Mouse (Mus musculus): Measurements from ENCODE around the gene Mpnd. TPM values are rescaled to one million over a fixed set of nuclear protein-coding genes. Genes with fewer than 3 reads are reported as not detected.

The Mpnd gene
- 168 TPM in 2 replicates for polyA plus RNA-seq (2015; fragmentation: Nextera tagmentation; extraction: Ambion mirVana)

GRCm38 (mm10) chr17:56005415-56006061, at the start of gene Mpnd, which contains the start of gene Stap2:
Gene Mpnd, plus strand, starts transcription at chr17:56005711.
Gene Stap2, minus strand, starts transcription at chr17:56005584.
- Histone ChIP-seq H3K4me3 (no peak within 1 kb of the TSS), H3K27ac (no peak within 1 kb of the TSS), H3K9me3 (replicated peaks) (no peaks in the 10 kb centered on the region), H3K9ac (no peak within 1 kb of the TSS), H3K36me3 (ENCODE audit: poor library complexity, severe bottlenecking) (no peaks in the 10 kb centered on the region), H3K27me3 (peaks cover 18% of the 10 kb centered on the region), H3K4me1 (peaks cover 13% of the 10 kb centered on the region), H3K4me2 (no peak within 1 kb of the TSS)
- WGBS = 48% methylated on average over 10 of the region's 13 CpGs
- ATAC-seq = no peak

- Histone ChIP-seq H3K36me3 (ENCODE audit: poor library complexity, severe bottlenecking) (no peaks in the 10 kb centered on the region; the same call in 1 of the 2 replicates), H3K27ac (no peak overlapping the region), H3K4me3 (peak overlapping the region; percentile 52), H3K4me2 (peak overlapping the region; percentile 79), H3K4me1 (peaks cover 35% of the 10 kb centered on the region), H3K9me3 (replicated peaks) (no peaks in the 10 kb centered on the region), H3K27me3 (peaks cover 25% of the 10 kb centered on the region), H3K9ac (peak overlapping the region; percentile 70)
- WGBS = 0% methylated on average over 26 of the region's 26 CpGs
- ATAC-seq = peak; percentile 22
Observed at GRCm38 (mm10) chr17:55956129-55956528, 49.4 kb upstream of the Mpnd start.

- peak overlapping the region; percentile 52 for H3K4me3 ChIP-seq
- ATAC-seq = no peak
- peaks cover 35% of the 10 kb centered on the region for H3K4me1 ChIP-seq
- H3K4me2 ChIP-seq = peak overlapping the region; percentile 79
- peaks cover 4% of the 10 kb centered on the region for H3K36me3 ChIP-seq (ENCODE audit: poor library complexity, severe bottlenecking)
- H3K9ac ChIP-seq = peak overlapping the region; percentile 70
- 30% methylated on average over 6 of the region's 6 CpGs for WGBS
- H3K27ac ChIP-seq = no peak overlapping the region
- H3K9me3 ChIP-seq (replicated peaks) = no peaks in the 10 kb centered on the region
- H3K27me3 ChIP-seq = peaks cover 23% of the 10 kb centered on the region
Observed at GRCm38 (mm10) chr17:55956591-55956990, 48.9 kb upstream of the Mpnd start.

GRCm38 (mm10) chr17:55957168-55957567, 48.3 kb upstream of the Mpnd start:
- Histone ChIP-seq H3K4me3 (peak overlapping the region; percentile 9; the same call in 1 of the 2 replicates), H3K36me3 (ENCODE audit: poor library complexity, severe bottlenecking) (peaks cover 9% of the 10 kb centered on the region), H3K4me2 (peak overlapping the region; percentile 79), H3K27ac (peak overlapping the region; percentile 54; the same call in 1 of the 2 replicates), H3K9me3 (replicated peaks) (no peaks in the 10 kb centered on the region), H3K4me1 (peaks cover 35% of the 10 kb centered on the region), H3K27me3 (peaks cover 20% of the 10 kb centered on the region), H3K9ac (peak overlapping the region; percentile 21; the same call in 1 of the 2 replicates)
- ATAC-seq = peak; percentile 30; the same call in 1 of the 2 replicates
- WGBS = 12% methylated on average over 9 of the region's 9 CpGs

- peaks cover 13% of the 10 kb centered on the region for H3K36me3 ChIP-seq (ENCODE audit: poor library complexity, severe bottlenecking)
- H3K27ac ChIP-seq = peak overlapping the region; percentile 95
- peak overlapping the region; percentile 64 for H3K4me2 ChIP-seq
- no peaks in the 10 kb centered on the region for H3K9me3 ChIP-seq (replicated peaks)
- peak overlapping the region; percentile 52 for H3K4me3 ChIP-seq
- H3K4me1 ChIP-seq = peaks cover 35% of the 10 kb centered on the region
- 76% methylated on average over 13 of the region's 13 CpGs for WGBS
- H3K27me3 ChIP-seq = peaks cover 14% of the 10 kb centered on the region
- peak overlapping the region; percentile 61 for H3K9ac ChIP-seq
- ATAC-seq = no peak
Observed at GRCm38 (mm10) chr17:55957726-55958583, 47.6 kb upstream of the Mpnd start.

GRCm38 (mm10) chr17:55958584-55958886, 47.0 kb upstream of the Mpnd start:
- ATAC-seq = no peak
- Histone ChIP-seq H3K27me3 (peaks cover 14% of the 10 kb centered on the region), H3K9me3 (replicated peaks) (no peaks in the 10 kb centered on the region), H3K4me1 (peaks cover 35% of the 10 kb centered on the region), H3K4me2 (peak overlapping the region; percentile 64), H3K27ac (peak overlapping the region; percentile 95), H3K9ac (peak overlapping the region; percentile 61), H3K4me3 (peak overlapping the region; percentile 52), H3K36me3 (ENCODE audit: poor library complexity, severe bottlenecking) (peaks cover 13% of the 10 kb centered on the region)
- WGBS = 35% methylated on average over 2 of the region's 2 CpGs

- Histone ChIP-seq H3K27me3 (peaks cover 10% of the 10 kb centered on the region), H3K4me1 (peaks cover 35% of the 10 kb centered on the region), H3K4me2 (peak within 1 kb of the TSS; percentile 64), H3K27ac (peak within 1 kb of the TSS; percentile 95), H3K9me3 (replicated peaks) (no peaks in the 10 kb centered on the region), H3K36me3 (ENCODE audit: poor library complexity, severe bottlenecking) (peaks cover 18% of the 10 kb centered on the region), H3K4me3 (peak within 1 kb of the TSS; percentile 52), H3K9ac (peak within 1 kb of the TSS; percentile 68)
- peak; percentile 93 for ATAC-seq
- WGBS = under 1% methylated on average over 46 of the region's 46 CpGs
Observed at GRCm38 (mm10) chr17:55958918-55959728, 46.4 kb upstream of the Mpnd start, which contains the start of gene Yju2. Gene Yju2, plus strand, starts transcription at chr17:55959099.

- peak overlapping the region; percentile 64 for H3K4me2 ChIP-seq
- H3K4me3 ChIP-seq = peak overlapping the region; percentile 52
- H3K9me3 ChIP-seq (replicated peaks) = no peaks in the 10 kb centered on the region
- no peak for ATAC-seq
- WGBS = 74% methylated on average over 10 of the region's 10 CpGs
- H3K36me3 ChIP-seq (ENCODE audit: poor library complexity, severe bottlenecking) = peaks cover 28% of the 10 kb centered on the region
- H3K27ac ChIP-seq = peak overlapping the region; percentile 95
- H3K9ac ChIP-seq = peak overlapping the region; percentile 56
- peaks cover 35% of the 10 kb centered on the region for H3K4me1 ChIP-seq
- no peaks in the 10 kb centered on the region for H3K27me3 ChIP-seq
Observed at GRCm38 (mm10) chr17:55959946-55960740, 45.4 kb upstream of the Mpnd start.

- no peak overlapping the region for H3K4me3 ChIP-seq
- peaks cover 32% of the 10 kb centered on the region for H3K36me3 ChIP-seq (ENCODE audit: poor library complexity, severe bottlenecking)
- no peak overlapping the region for H3K4me2 ChIP-seq
- H3K4me1 ChIP-seq = peaks cover 35% of the 10 kb centered on the region
- no peak for ATAC-seq
- H3K27ac ChIP-seq = no peak overlapping the region
- no peaks in the 10 kb centered on the region for H3K9me3 ChIP-seq (replicated peaks)
- no peak overlapping the region for H3K9ac ChIP-seq
- H3K27me3 ChIP-seq = no peaks in the 10 kb centered on the region
Observed at GRCm38 (mm10) chr17:55960791-55961190, 44.7 kb upstream of the Mpnd start.

GRCm38 (mm10) chr17:55961631-55962030, 43.9 kb upstream of the Mpnd start:
- WGBS = 97% methylated on average over 7 of the region's 7 CpGs
- Histone ChIP-seq H3K4me3 (no peak overlapping the region), H3K9me3 (replicated peaks) (no peaks in the 10 kb centered on the region), H3K36me3 (ENCODE audit: poor library complexity, severe bottlenecking) (peaks cover 41% of the 10 kb centered on the region), H3K4me2 (no peak overlapping the region), H3K4me1 (peaks cover 28% of the 10 kb centered on the region), H3K27ac (no peak overlapping the region), H3K9ac (no peak overlapping the region), H3K27me3 (no peaks in the 10 kb centered on the region)
- ATAC-seq = no peak

GRCm38 (mm10) chr17:55963171-55963570, 42.3 kb upstream of the Mpnd start:
- Histone ChIP-seq H3K4me1 (peaks cover 14% of the 10 kb centered on the region), H3K4me3 (no peak overlapping the region), H3K9me3 (replicated peaks) (no peaks in the 10 kb centered on the region), H3K27ac (no peak overlapping the region), H3K4me2 (no peak overlapping the region), H3K36me3 (ENCODE audit: poor library complexity, severe bottlenecking) (peaks cover 56% of the 10 kb centered on the region), H3K27me3 (no peaks in the 10 kb centered on the region), H3K9ac (no peak overlapping the region)
- no peak for ATAC-seq
- 82% methylated on average over 14 of the region's 14 CpGs for WGBS
